Mouse (Mus musculus) MEL (cell line): ENCODE data around the gene Prps1. TPM values are rescaled to one million over a fixed set of nuclear protein-coding genes. Genes with fewer than 3 reads are reported as not detected.

Source experiments
- DNase-seq: peaks from one replicate; pipeline ENCODE4 v3.0.0; 2011; ENCODE audit warnings: low read depth, low spot score
- H3K27ac ChIP-seq: 2 replicates; pipeline ENCODE4 v1.5.1; 2012; ENCODE audit warnings: low read depth, mild to moderate bottlenecking, control low read depth, low read length, moderate library complexity; ENCODE audit not compliant: control insufficient read depth
- H3K27me3 ChIP-seq, 2 experiments: fragments of 150-350 bp in 1 of 2; sonication (generic) in 1 of 2; 2 replicates each; pipeline ENCODE4 v1.6.1; 2012; ENCODE audit warnings: low read length in 2 of 2, mild to moderate bottlenecking in 2 of 2, improper control_type of control experiment in 1 of 2, moderate library complexity in 1 of 2; ENCODE audit not compliant: insufficient read depth in 2 of 2, control insufficient read depth in 1 of 2
- H3K36me3 ChIP-seq, 2 experiments: 2 replicates each; pipeline ENCODE4 v1.6.1; 2012 to 2014; ENCODE audit warnings: low read length in 2 of 2, improper control_type of control experiment in 1 of 2, inconsistent platforms in 1 of 2, mild to moderate bottlenecking in 1 of 2; ENCODE audit not compliant: insufficient read depth in 2 of 2, control insufficient read depth in 1 of 2
- H3K4me1 ChIP-seq, 2 experiments: fragments of 150-350 bp in 1 of 2; sonication (generic) in 1 of 2; 2 replicates each; pipeline ENCODE4 v1.6.1; 2012; ENCODE audit warnings: low read length in 2 of 2, improper control_type of control experiment in 1 of 2, mild to moderate bottlenecking in 1 of 2; ENCODE audit not compliant: insufficient read depth in 2 of 2, control insufficient read depth in 1 of 2
- H3K4me3 ChIP-seq, 2 experiments: fragments of 150-350 bp in 1 of 2; sonication (generic) in 1 of 2; 2 replicates each; pipeline ENCODE4 v1.5.1; 2012; ENCODE audit warnings: low read depth in 2 of 2, low read length in 2 of 2, mild to moderate bottlenecking in 2 of 2, moderate library complexity in 2 of 2, control low read depth in 1 of 2, improper control_type of control experiment in 1 of 2; ENCODE audit not compliant: control insufficient read depth in 1 of 2, insufficient read depth in 1 of 2
- H3K79me2 ChIP-seq: 2 replicates; pipeline ENCODE4 v1.6.1; 2012; ENCODE audit warnings: mild to moderate bottlenecking, low read length, moderate library complexity; ENCODE audit not compliant: control insufficient read depth, poor library complexity, insufficient read depth
- H3K9ac ChIP-seq: 2 replicates; pipeline ENCODE4 v1.6.1; 2012; ENCODE audit warnings: low read depth, mild to moderate bottlenecking, control low read depth, low read length, moderate library complexity; ENCODE audit not compliant: control insufficient read depth, poor library complexity, severe bottlenecking
- H3K9me3 ChIP-seq: fragments of 150-350 bp; sonication (generic); replicated peaks from 2 replicates; pipeline ENCODE4 v1.6.1; 2012; ENCODE audit warnings: mild to moderate bottlenecking, low read length, improper control_type of control experiment, moderate library complexity; ENCODE audit not compliant: insufficient read depth
- CTCF ChIP-seq, 3 experiments: IDR thresholded peaks in 2 of 3; conservative IDR thresholded peaks in 1 of 3; 2 replicates each; pipeline ENCODE4 v1.5.1; 2011 to 2012; ENCODE audit warnings: low read length in 3 of 3, low read depth in 2 of 3, mild to moderate bottlenecking in 2 of 3, improper control_type of control experiment in 1 of 3, inconsistent platforms in 1 of 3, mixed read lengths in 1 of 3, moderate library complexity in 1 of 3; ENCODE audit not compliant: control insufficient read depth in 1 of 3, insufficient read depth in 1 of 3, poor library complexity in 1 of 3, severe bottlenecking in 1 of 3
- GATA1 ChIP-seq: IDR thresholded peaks from 2 replicates; pipeline ENCODE4 v1.6.1; 2011; ENCODE audit warnings: low read depth, low read length, improper control_type of control experiment
- HCFC1 ChIP-seq: IDR thresholded peaks from 2 replicates; pipeline ENCODE4 v1.6.1; 2012; ENCODE audit warnings: low read depth, mild to moderate bottlenecking, inconsistent platforms, low read length, improper control_type of control experiment, moderate library complexity
- KAT2A ChIP-seq: conservative IDR thresholded peaks from 2 replicates; pipeline ENCODE4 v1.6.1; 2012; ENCODE audit warnings: low read depth, low read length, improper control_type of control experiment, inconsistent platforms
- MAFK ChIP-seq: IDR thresholded peaks from 2 replicates; pipeline ENCODE4 v1.6.1; 2011; ENCODE audit warnings: low read depth, mild to moderate bottlenecking, low read length, improper control_type of control experiment, borderline replicate concordance
- MAX ChIP-seq: IDR thresholded peaks from 2 replicates; pipeline ENCODE4 v1.6.1; 2011; ENCODE audit warnings: low read length, improper control_type of control experiment
- MAZ ChIP-seq: IDR thresholded peaks from 2 replicates; pipeline ENCODE4 v1.6.1; 2012; ENCODE audit warnings: low read depth, mild to moderate bottlenecking, inconsistent platforms, low read length, improper control_type of control experiment
- MEF2A ChIP-seq: IDR thresholded peaks from 2 replicates; pipeline ENCODE4 v1.6.1; 2014; ENCODE audit warnings: low read depth, mild to moderate bottlenecking, inconsistent platforms, low read length, improper control_type of control experiment; ENCODE audit not compliant: poor library complexity, insufficient replicate concordance, severe bottlenecking; ENCODE audit errors: extremely low read depth
- MYC ChIP-seq: IDR thresholded peaks from 2 replicates; pipeline ENCODE4 v1.6.1; 2011; ENCODE audit warnings: low read depth, mild to moderate bottlenecking, low read length, improper control_type of control experiment, moderate library complexity
- NELFE ChIP-seq: IDR thresholded peaks from 2 replicates; pipeline ENCODE4 v1.6.1; 2011; ENCODE audit warnings: low read depth, low read length, improper control_type of control experiment
- NRF1 ChIP-seq: IDR thresholded peaks from 2 replicates; pipeline ENCODE4 v1.6.1; 2014; ENCODE audit warnings: low read depth, mild to moderate bottlenecking, inconsistent platforms, low read length, improper control_type of control experiment, moderate library complexity; ENCODE audit not compliant: poor library complexity, insufficient read depth, severe bottlenecking
- POLR2A ChIP-seq, 2 experiments: IDR thresholded peaks; 2 replicates each; pipeline ENCODE4 v1.6.1; 2011 to 2012; ENCODE audit warnings: low read length in 2 of 2, mild to moderate bottlenecking in 2 of 2, control low read depth in 1 of 2, improper control_type of control experiment in 1 of 2, low read depth in 1 of 2, moderate library complexity in 1 of 2; ENCODE audit not compliant: control insufficient read depth in 1 of 2, insufficient read depth in 1 of 2, poor library complexity in 1 of 2
- POLR2AphosphoS2 ChIP-seq: IDR thresholded peaks from 2 replicates; pipeline ENCODE4 v1.6.1; 2011; ENCODE audit warnings: low read length, improper control_type of control experiment
- POLR2AphosphoS5 ChIP-seq: IDR thresholded peaks from 2 replicates; pipeline ENCODE4 v1.6.1; 2012; ENCODE audit warnings: low read depth, borderline replicate concordance, mild to moderate bottlenecking, inconsistent platforms, low read length, moderate library complexity, mixed read lengths
- SIN3A ChIP-seq: IDR thresholded peaks from 2 replicates; pipeline ENCODE4 v1.6.1; 2012; ENCODE audit warnings: low read length, improper control_type of control experiment, inconsistent platforms
- SMC3 ChIP-seq: IDR thresholded peaks from 2 replicates; pipeline ENCODE4 v1.6.1; 2011; ENCODE audit warnings: low read depth, low read length, improper control_type of control experiment
- TAL1 ChIP-seq: IDR thresholded peaks from 2 replicates; pipeline ENCODE4 v1.6.1; 2012; ENCODE audit warnings: mild to moderate bottlenecking, inconsistent platforms, low read length, moderate library complexity, mixed read lengths
- USF1 ChIP-seq: IDR thresholded peaks from 2 replicates; pipeline ENCODE4 v1.6.1; 2014; ENCODE audit warnings: low read depth, mild to moderate bottlenecking, inconsistent platforms, low read length, improper control_type of control experiment, moderate library complexity
- ZKSCAN1 ChIP-seq: IDR thresholded peaks from 2 replicates; pipeline ENCODE4 v1.6.1; 2012; ENCODE audit warnings: low read depth, mild to moderate bottlenecking, inconsistent platforms, low read length, improper control_type of control experiment, moderate library complexity
- polyA plus RNA-seq, 2 experiments: library from polyadenylated mRNA; stranded (reverse) in 1 of 2; unstranded in 1 of 2; fragments of >175 nt in 1 of 2; fragments of >200 nt in 1 of 2; gene quantifications; 2 replicates each; pipeline versions ENCODE4 v1.2.1 to v1.2.4; 2012; ENCODE audit warnings: low replicate concordance in 2 of 2, low read depth in 1 of 2; ENCODE audit not compliant: insufficient read length in 2 of 2, insufficient read depth in 1 of 2, missing spikeins in 1 of 2
- total RNA-seq: library from RNA; depleted of rRNA; stranded (reverse); fragments of 300-350 nt; gene quantifications from 2 replicates; pipeline ENCODE4 v1.2.3, GENCODE M21; 2012; rRNA removed

Prps1 gene
- total and polyA plus RNA-seq, 3 experiments, result 113 to 172 TPM; not detected in 1

DNA sequence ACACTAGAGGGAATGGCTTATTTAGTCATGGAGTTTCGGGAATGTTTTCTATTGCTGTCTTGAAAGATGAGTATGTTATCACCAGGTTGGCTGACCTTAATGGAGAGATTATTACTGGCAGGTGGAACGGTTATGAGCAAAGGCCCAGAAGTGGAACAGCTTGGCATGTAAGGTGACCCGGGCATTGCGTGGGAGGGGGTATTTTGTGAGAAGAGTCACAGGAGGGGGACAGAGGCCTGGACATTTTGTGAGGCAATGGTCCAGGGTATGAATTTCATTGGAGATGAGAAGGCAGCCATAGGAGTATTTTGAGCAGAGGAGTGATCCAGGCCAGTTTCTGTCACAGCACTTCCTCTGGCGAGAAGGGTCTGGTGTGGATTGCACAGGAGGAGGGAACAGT is 67.8 kb downstream of the Prps1 start:
- no peak overlapping the region for H3K4me3 ChIP-seq
- TF ChIP-seq POLR2AphosphoS5 (no peak), GATA1 (no peak), HCFC1 (no peak), MAX (no peak), POLR2A (IDR thresholded peaks at IDR 0.05; ENCODE audit: control insufficient read depth in 1 of 2, insufficient read depth in 1 of 2, low read depth in 1 of 2, low read length in 2 of 2, poor library complexity in 1 of 2) (no peak), USF1 (no peak), MEF2A (no peak), ZKSCAN1 (no peak), KAT2A (no peak), SIN3A (no peak), MAFK (no peak), NELFE (no peak), POLR2AphosphoS2 (no peak), TAL1 (no peak), SMC3 (no peak), MYC (no peak), CTCF (IDR thresholded peaks at IDR 0.05 in 2 of 3, conservative IDR thresholded peaks at IDR 0.05 in 1 of 3; ENCODE audit: control insufficient read depth in 1 of 3, insufficient read depth in 1 of 3, low read depth in 2 of 3, low read length in 3 of 3, poor library complexity in 1 of 3, severe bottlenecking in 1 of 3) (no peak), MAZ (no peak), NRF1 (no peak)
- TF ChIP-seq, all 39 proteins: peak for 0
- no peaks in the 10 kb centered on the region for H3K9me3 ChIP-seq
- DNase-seq, result no peak
- no peaks in the 10 kb centered on the region for H3K27me3 ChIP-seq
- H3K36me3 ChIP-seq, result peaks cover 0 to 18% of the 10 kb centered on the region in 2 experiments; a peak in 2 of 4 replicates
- no peak overlapping the region for H3K27ac ChIP-seq
- H3K79me2 ChIP-seq, result no peaks in the 10 kb centered on the region
- peaks cover 13 to 20% of the 10 kb centered on the region in 2 experiments for H3K4me1 ChIP-seq
- no peak overlapping the region for H3K9ac ChIP-seq

Other genes starting within 250 kb of the Prps1 start
- not detected in 2 replicates for gene Frmpd3, start 114.3 kb upstream of the Prps1 start, total RNA-seq
- gene Frmpd3, start 114.3 kb upstream of the Prps1 start, polyA plus RNA-seq, result not detected
- gene Tsc22d3, start 144.0 kb downstream of the Prps1 start, total RNA-seq, result 29.5 and 35.9 TPM in 2 replicates
- gene Tsc22d3, start 144.0 kb downstream of the Prps1 start, polyA plus RNA-seq, result 10 to 100 TPM in 1 of 2 experiments, not detected in 1; 32.7 TPM
- not detected in 2 replicates for gene Mid2, start 208.0 kb downstream of the Prps1 start, total RNA-seq
- not detected for gene Mid2, start 208.0 kb downstream of the Prps1 start, polyA plus RNA-seq